Mouse (Mus musculus): ENCODE data around the gene Cbarp. TPM values are rescaled to one million over a fixed set of nuclear protein-coding genes. Genes with fewer than 3 reads are reported as not detected.

The Cbarp gene
- total RNA-seq, 2 experiments from 2014 or later = not detected

DNA sequence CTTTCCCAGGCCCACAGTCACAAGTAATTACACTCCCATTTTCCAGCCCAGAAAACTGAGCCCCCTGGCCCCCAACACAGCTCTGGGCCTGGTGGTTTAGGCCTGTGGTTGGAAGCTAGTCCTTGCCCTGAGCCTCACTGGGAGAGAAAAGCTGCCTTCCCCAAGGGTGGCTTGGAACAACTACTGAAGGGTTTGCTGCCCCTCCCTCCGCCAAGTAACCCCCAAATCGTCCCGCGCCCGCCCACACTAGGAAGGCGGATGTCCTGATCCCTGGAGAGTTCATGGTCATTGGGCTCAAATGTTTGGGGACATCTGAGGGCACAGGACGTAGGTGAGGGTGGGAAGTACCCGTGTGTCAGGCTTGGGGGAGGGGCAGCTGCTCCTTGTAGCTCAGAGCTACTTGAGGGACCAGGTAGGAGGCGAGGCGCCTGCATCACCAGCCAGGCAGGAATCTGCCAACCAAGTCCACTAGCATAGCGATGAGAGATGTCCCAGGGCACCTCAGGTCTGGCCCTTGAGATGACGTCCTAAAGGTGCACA, 18.5 kb upstream of the Cbarp start:
- ATAC-seq (replicated peaks; ENCODE audit: low FRiP score, poor library complexity, severe bottlenecking) = no peak; the same call in 1 of the 2 replicates

GRCm38 (mm10) chr10:80158307-80158986, 17.8 kb upstream of the Cbarp start:
- no peak for ATAC-seq (replicated peaks; ENCODE audit: low FRiP score, poor library complexity, severe bottlenecking)

GRCm38 (mm10) chr10:80157141-80157929, 16.7 kb upstream of the Cbarp start:
- no peak for ATAC-seq (replicated peaks; ENCODE audit: low FRiP score, poor library complexity, severe bottlenecking)

DNA sequence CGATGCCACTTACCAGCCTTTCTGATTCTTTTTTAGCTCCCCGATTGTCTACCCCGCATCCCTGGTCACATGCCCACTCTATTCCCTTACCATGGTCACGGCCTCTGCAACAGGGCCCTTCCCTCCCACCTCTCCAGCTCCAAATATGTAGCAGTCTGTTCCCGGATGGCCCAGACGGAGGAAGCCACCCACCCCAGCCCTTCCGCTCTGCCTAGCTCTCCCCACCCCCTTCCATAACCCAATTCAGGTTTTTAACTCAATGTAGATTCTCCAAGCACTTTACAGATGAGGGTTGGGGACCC, 16.1 kb upstream of the Cbarp start:
- no peak for ATAC-seq (replicated peaks; ENCODE audit: low FRiP score, poor library complexity, severe bottlenecking)

DNA sequence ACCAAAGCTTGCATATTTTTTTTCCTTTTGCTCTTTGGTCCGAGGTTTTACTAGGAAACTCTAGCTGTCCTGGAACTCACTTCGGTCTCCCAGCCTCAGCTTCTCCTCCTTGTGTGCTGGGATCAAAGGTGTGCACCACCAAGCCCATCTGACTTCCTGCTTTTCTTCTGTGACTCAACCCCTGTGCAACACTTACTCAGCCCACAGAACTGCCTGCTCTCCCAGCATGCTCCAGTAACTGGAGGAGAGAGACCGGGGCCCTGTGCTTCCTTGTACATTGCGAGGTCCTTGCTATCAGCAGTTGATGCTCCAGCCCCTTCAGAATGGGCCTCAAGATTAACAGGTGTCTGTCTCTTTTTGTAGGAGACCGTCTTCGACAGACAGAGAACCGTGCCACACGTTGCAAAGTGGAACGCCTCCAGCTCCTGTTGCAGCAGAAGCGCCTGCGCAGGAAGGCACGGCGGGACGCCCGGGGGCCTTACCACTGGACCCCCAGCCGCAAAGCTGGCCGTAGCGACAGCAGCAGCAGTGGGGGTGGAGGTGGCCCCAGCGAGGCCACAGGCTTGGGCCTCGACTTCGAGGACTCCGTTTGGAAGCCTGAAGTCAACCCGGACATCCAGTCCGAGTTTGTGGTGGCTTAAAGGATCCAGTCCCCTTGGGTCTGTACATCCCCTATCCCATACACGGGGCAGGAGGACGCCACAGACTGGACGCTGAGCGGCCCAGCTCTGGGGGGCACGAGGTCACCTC, 15.5 kb upstream of the Cbarp start:
- no peak for ATAC-seq (replicated peaks; ENCODE audit: low FRiP score, poor library complexity, severe bottlenecking)

DNA sequence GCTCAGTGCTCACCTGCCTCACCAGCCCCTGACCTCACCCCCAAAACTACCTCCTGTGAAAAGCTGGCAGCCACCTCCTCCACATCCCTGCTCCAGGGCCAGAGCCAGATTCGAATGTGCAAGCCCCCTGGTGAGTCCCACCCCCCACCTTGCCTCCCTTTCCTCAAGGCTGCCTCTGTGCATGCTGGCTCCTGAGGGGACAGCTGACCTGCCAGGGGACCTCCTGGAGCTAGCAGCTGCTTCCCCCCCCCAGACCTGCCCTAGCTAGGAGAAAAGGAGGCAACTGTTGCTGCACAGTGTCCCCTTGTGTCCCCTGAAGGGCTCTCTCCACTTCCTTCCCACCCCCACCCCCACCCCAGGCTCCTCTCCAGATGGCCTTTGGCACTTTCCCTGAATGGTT, 14.6 kb upstream of the Cbarp start:
- no peak for ATAC-seq (replicated peaks; ENCODE audit: low FRiP score, poor library complexity, severe bottlenecking)

DNA sequence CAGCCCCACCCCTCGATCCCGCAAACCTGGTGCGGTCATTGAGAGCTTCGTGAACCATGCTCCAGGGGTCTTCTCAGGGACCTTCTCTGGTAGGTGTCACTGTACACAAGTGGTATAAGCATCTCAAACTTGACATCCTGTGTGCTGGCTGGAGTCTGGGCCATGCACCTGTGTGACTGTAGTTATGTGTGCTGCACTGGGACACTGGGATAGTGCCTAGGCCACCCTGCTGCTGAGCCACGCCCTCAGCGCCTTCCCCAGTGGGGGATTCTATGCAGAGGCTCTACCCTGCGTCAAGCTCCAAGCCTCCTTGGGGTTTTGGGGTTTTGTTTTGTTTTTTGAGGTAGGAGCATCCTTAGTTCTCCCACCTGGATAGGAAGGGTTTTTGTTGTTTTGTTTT, 13.7 kb upstream of the Cbarp start:
- no peak for ATAC-seq (replicated peaks; ENCODE audit: low FRiP score, poor library complexity, severe bottlenecking)

DNA sequence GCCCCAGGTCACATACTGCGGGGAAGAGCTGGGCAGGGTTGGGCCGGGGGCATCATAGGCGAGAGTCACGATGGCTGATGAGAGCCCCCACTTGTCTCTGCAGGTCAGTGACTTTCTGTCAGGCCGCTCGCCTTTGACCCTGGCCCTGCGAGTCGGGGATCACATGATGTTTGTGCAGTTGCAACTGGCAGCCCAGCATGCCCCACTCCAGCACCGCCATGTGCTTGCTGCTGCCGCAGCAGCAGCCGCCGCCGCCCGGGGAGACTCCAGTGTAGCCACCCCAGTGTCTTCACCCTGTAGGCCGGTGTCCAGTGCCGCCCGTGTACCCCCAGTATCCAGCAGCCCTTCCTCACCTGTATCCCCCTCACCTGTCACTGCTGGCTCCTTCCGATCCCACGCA, 13.1 kb upstream of the Cbarp start:
- ATAC-seq (replicated peaks; ENCODE audit: low FRiP score, poor library complexity, severe bottlenecking) = no peak

GRCm38 (mm10) chr10:80152873-80153260, 12.2 kb upstream of the Cbarp start:
- no peak for ATAC-seq (replicated peaks; ENCODE audit: low FRiP score, poor library complexity, severe bottlenecking)

- ATAC-seq (replicated peaks; ENCODE audit: low FRiP score, poor library complexity, severe bottlenecking) = no peak
These were observed 11.6 kb upstream of the Cbarp start for GRCm38 (mm10) chr10:80152071-80152872.

GRCm38 (mm10) chr10:80151211-80152034, 10.8 kb upstream of the Cbarp start:
- ATAC-seq (replicated peaks; ENCODE audit: low FRiP score, poor library complexity, severe bottlenecking) = no peak

DNA sequence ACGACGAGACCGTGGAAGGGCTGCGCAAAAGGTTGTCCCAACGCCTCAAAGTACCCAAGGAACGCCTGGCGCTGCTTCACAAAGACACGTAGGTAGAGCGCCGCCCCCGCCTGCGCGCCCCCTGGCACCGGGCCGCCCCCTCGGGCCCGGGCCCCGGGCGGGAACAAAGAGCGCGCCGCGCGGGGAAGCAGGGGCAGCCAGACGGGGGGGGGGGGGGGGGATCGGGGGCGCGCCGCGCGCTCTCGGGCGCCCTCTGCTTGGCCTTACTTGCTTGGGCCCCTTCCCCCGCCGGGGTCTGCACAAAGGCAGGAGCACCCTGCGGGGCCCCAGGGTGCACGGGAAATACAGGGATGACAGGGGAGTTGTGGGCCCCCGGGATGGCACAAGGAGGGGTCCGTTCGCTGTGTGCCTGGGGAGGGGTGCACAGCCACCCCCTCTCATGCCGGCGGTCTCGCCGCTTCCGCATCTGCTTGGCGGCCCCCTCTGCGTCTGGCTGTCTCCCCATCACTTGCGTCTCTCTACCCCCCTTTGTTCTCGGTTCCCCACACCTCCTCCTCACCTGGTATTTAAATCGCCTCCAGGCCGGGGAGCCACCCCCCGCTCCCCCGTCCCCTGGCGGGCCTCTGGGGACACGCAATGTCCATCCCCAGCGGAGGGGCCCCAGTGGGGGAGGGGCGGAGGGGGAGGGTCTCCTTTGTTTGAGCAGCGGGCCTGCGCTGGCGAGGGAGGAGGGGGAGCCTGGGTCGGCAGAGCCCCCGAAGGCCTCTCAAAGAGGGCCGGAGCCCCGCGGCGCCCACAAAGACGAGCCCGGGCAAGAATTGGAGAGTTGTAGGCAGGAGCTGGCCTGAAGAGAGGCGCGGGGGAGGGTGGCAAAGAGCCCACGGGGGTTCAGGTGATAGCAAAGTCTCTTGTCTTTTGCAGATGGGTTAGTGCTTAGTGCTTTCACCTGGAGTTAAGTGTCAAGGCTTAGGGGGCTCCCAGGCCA, 9.9 kb upstream of the Cbarp start:
- ATAC-seq (replicated peaks; ENCODE audit: low FRiP score, poor library complexity, severe bottlenecking) = no peak

DNA sequence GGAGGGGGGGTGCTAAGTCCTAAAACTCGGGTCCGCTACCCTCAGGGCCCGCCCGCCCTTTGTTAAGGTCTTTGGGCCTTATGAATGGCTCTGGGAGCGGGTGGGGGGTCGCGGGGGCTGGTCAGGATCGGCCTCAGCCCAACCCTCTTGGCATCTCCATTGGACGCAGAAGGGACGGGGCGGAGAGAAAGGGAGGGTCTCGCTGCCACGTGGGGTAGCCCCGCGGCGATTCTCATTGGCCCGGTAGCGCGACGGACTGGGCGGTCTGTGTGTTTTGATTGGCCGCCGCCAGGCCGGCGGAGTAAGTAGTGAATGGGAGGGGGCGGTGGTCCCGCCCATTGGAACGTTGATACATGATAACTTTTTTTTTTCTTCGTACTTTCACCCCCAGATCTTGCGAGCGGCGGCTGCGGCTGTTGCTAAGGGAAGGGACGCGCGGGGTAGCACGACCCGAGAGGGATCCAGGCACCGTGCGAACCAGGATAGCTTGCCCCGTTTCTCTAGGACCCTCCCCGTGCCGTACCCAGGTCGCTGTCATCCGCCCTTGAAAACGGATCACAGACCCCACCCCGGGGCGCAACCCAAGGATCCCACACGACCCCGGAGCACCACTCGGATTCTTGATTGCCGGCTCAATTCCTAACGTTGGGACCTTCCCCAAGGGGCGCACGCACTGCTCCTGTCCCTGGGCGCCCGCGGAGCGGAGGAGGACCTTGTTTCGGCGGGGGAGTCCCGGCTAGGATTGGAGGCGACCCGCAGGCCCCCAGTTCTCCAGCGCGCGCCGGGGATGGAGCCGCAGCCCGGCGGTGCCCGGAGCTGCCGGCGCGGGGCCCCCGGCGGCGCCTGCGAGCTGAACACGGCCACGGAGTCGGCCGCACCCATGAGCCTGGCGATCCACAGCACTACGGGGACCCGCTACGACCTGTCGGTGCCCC, 8.9 kb upstream of the Cbarp start:
- peak; percentile 59 for ATAC-seq (replicated peaks; ENCODE audit: low FRiP score, poor library complexity, severe bottlenecking)

- peak; percentile 45 for ATAC-seq (replicated peaks; ENCODE audit: low FRiP score, poor library complexity, severe bottlenecking)
These were observed 8.1 kb upstream of the Cbarp start for GRCm38 (mm10) chr10:80148610-80149290.

GRCm38 (mm10) chr10:80147719-80148601, 7.3 kb upstream of the Cbarp start, which contains the start of gene Midn:
Gene Midn, plus strand, starts transcription at chr10:80148272.
- 0 out of 2 replicates have a peak, but pooled peaks have one; percentile 5 for ATAC-seq (replicated peaks; ENCODE audit: low FRiP score, poor library complexity, severe bottlenecking)

Data from erythroblast, adult 5-6 weeks (primary cell).